Mouse (Mus musculus) stomach, postnatal 0 days (tissue): ENCODE data around the gene Atp2b2. TPM values are rescaled to one million over a fixed set of nuclear protein-coding genes. Genes with fewer than 3 reads are reported as not detected.

Source experiments
- ATAC-seq: fragments of 200-750 bp; cut with Nextera tagmentation; 2 replicates; pipeline ENCODE4 v1.8.0; 2017; ENCODE audit not compliant: low FRiP score, low TSS enrichment
- DNase-seq: peaks from one replicate; pipeline ENCODE4 v3.0.0-alpha.2; 2016; ENCODE audit warnings: low spot score
- H3K27ac ChIP-seq: fragments of 300-500 bp; sonication (generic); replicated peaks from 2 replicates; pipeline ENCODE4 v1.5.1; 2014; ENCODE audit warnings: mild to moderate bottlenecking, control low read depth
- H3K27me3 ChIP-seq: fragments of 300-500 bp; sonication (generic); 2 replicates; pipeline ENCODE4 v1.6.1; 2014; ENCODE audit warnings: low read length; ENCODE audit not compliant: control insufficient read depth, insufficient read depth
- H3K36me3 ChIP-seq: fragments of 300-500 bp; sonication (generic); 2 replicates; pipeline ENCODE4 v1.6.1; 2014; ENCODE audit warnings: low read length, mixed read lengths; ENCODE audit not compliant: control insufficient read depth, insufficient read depth
- H3K4me1 ChIP-seq: fragments of 300-500 bp; sonication (generic); replicated peaks from 2 replicates; pipeline ENCODE4 v1.6.1; 2014; ENCODE audit warnings: antibody characterized with exemption; ENCODE audit not compliant: control insufficient read depth, insufficient read depth
- H3K4me2 ChIP-seq: fragments of 300-500 bp; sonication (generic); replicated peaks from 2 replicates; pipeline ENCODE4 v1.6.1; 2014; ENCODE audit warnings: low read depth, mild to moderate bottlenecking, control low read depth, moderate library complexity
- H3K4me3 ChIP-seq: fragments of 300-500 bp; sonication (generic); 2 replicates; pipeline ENCODE4 v1.5.1; 2014; ENCODE audit warnings: low read depth, low read length, control low read depth
- H3K9ac ChIP-seq: fragments of 300-500 bp; sonication (generic); 2 replicates; pipeline ENCODE4 v1.6.1; 2014; ENCODE audit warnings: mild to moderate bottlenecking, low read length, control low read depth, mixed read lengths
- H3K9me3 ChIP-seq: fragments of 300-500 bp; sonication (generic); 2 replicates; pipeline ENCODE4 v1.6.1; 2016; ENCODE audit warnings: low read length; ENCODE audit not compliant: control insufficient read depth
- CTCF ChIP-seq: IDR thresholded peaks from 2 replicates; pipeline ENCODE4 v1.5.1; 2016; ENCODE audit warnings: antibody characterized with exemption, low read depth, mild to moderate bottlenecking, moderate library complexity
- EP300 ChIP-seq: optimal IDR thresholded peaks from 2 replicates; pipeline ENCODE3; 2016; ENCODE audit warnings: antibody characterized with exemption
- WGBS: fragments of 180-500 bp; shearing (Covaris S2); extraction: QIAGEN DNeasy Blood & Tissue Kit; methylation state at CpG from one replicate; pipeline ENCODE4 v1.1.7; 2014; 5-methylcytosine and 5-hydroxymethylcytosine counted together
- polyA plus RNA-seq: library from polyadenylated mRNA; unstranded; fragments of >200 nt; fragmentation: Nextera tagmentation; extraction: Ambion mirVana; gene quantifications from 2 replicates; pipeline ENCODE4 v1.2.1, GENCODE M21; 2015

Atp2b2 gene
- polyA plus RNA-seq, 1 experiment from 2014 or later = 0.33 TPM

DNA sequence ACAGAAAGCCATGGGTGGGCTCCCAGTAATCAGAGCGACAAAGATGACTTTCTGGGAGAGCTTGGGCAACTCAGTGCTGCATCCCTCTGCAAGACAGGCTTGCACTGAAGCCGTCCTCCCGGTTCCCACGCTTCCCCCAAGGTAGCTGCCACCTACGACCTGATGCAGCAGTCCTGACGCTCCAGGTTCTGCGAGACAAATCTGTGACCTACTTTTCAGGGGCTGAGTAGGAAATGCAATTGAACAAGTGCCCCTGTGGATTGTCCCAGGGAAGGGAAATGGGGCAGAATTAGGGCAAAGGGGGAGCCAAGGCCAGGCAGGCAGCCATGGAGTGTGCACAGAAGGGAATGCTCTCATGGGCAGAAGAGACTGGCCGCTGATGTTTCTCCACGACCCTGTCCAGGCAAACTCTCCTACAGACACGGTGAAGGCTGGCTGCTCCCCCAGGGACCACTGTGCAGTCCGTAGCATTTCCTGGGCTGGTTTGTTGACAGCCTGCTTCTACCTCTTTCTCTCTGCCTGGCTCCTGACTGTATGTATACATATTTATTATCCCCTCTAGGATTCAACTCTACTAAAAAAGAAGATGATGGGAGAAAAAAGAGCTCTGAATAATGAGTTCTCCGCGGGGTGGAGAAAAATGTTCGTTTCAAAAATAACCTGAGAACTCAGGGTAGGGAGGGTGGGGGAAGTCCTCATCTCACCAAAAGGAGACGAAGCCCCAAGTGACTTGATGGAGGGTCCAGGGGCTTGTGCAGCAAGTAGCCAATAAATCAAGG lies 15.8 kb upstream of the Atp2b2 start:
- no peaks in the 10 kb centered on the region for H3K27me3 ChIP-seq
- DNase-seq = no peak
- H3K4me3 ChIP-seq = no peak overlapping the region
- 55% methylated on average over 15 of the region's 15 CpGs for WGBS
- ATAC-seq = no peak
- TF ChIP-seq CTCF (no peak), EP300 (no peak)
- no peak overlapping the region for H3K9ac ChIP-seq
- H3K9me3 ChIP-seq = no peaks in the 10 kb centered on the region
- H3K27ac ChIP-seq = no peak overlapping the region
- H3K4me1 ChIP-seq = no peaks in the 10 kb centered on the region
- no peaks in the 10 kb centered on the region for H3K36me3 ChIP-seq
- H3K4me2 ChIP-seq = no peak overlapping the region

DNA sequence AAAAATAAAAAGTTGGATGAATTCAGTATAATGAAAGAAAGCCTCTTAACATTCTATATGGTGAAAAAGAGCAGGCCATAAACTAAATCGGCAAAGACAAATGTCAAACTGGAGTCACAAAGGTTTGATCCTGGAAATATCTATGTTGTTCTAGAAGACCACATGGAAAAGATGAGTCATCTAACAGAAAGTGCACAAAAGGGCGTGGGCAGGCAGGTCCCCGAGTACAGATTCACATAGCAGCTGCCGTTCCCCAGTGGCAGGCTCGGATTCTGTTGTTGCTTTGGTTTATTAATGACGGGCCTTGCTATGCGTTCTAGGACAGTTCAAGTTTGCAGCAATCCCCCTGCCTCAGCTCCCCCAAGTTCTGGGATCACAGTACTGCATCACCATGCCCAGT lies 12.9 kb upstream of the Atp2b2 start:
- no peak for DNase-seq
- Histone ChIP-seq H3K4me1 (no peaks in the 10 kb centered on the region), H3K9me3 (no peaks in the 10 kb centered on the region), H3K36me3 (no peaks in the 10 kb centered on the region), H3K4me3 (no peak overlapping the region), H3K4me2 (no peak overlapping the region), H3K27ac (no peak overlapping the region), H3K9ac (no peak overlapping the region), H3K27me3 (no peaks in the 10 kb centered on the region)
- 68% methylated on average over 7 of the region's 7 CpGs for WGBS
- TF ChIP-seq CTCF = no peak
- TF ChIP-seq EP300 = no peak
- no peak for ATAC-seq

DNA sequence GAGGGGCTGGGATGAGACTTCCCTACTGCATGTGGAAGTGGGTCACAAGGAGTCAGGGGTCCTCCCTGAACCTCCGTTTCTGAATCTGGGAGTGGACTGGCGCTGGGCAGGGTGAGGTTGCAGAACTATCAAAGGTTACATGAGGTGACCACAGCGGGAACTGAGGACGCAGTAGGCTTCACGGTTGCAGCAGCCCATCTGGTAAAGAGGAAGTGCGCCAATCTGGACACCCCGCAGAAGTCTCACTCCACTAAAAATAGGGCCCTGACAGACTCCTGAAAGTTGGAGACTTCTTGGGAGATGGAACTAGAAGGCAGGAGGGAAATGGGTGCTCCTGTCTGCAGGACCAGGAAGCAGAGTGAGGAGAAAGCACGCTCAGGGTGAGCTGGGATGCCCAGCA lies 2.5 kb upstream of the Atp2b2 start:
- H3K36me3 ChIP-seq = no peaks in the 10 kb centered on the region
- H3K27me3 ChIP-seq = peaks cover 7% of the 10 kb centered on the region; the same call in 1 of the 2 replicates
- no peaks in the 10 kb centered on the region for H3K9me3 ChIP-seq
- no peak for TF ChIP-seq EP300
- TF ChIP-seq CTCF = no peak
- H3K27ac ChIP-seq = no peak overlapping the region
- WGBS = 72% methylated on average over 8 of the region's 8 CpGs
- H3K4me2 ChIP-seq = no peak overlapping the region
- no peak overlapping the region for H3K9ac ChIP-seq
- H3K4me3 ChIP-seq = no peak overlapping the region
- H3K4me1 ChIP-seq = no peaks in the 10 kb centered on the region
- ATAC-seq (no peak), DNase-seq (no peak)

DNA sequence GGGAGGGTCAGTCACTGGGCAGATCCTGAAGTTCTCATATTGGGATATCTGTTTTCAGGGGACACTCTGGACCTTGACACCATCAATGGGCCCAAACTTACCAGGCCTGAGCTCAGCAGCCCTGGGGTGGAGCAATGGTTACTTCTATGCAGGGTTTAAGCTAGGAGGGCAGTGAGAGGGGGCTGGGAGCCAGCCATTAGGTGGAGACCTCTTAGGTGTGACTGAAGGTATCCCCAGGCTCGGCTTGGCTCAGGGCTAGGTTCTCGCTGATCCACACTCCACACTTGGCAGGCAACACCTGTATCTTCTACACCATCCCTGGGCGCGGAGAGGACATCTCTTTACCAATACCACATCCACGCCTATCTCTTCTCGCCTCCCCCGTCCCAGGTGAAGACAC lies 423 bp upstream of the Atp2b2 start:
- TF ChIP-seq CTCF = no peak
- no peak for TF ChIP-seq EP300
- no peak; the same call in 1 of the 2 replicates for ATAC-seq
- no peaks in the 10 kb centered on the region for H3K36me3 ChIP-seq
- H3K4me3 ChIP-seq = no peak overlapping the region
- no peak overlapping the region for H3K9ac ChIP-seq
- 85% methylated on average over 7 of the region's 7 CpGs for WGBS
- H3K4me1 ChIP-seq = no peaks in the 10 kb centered on the region
- H3K27me3 ChIP-seq = peaks cover 7% of the 10 kb centered on the region; the same call in 1 of the 2 replicates
- H3K27ac ChIP-seq = no peak overlapping the region
- H3K9me3 ChIP-seq = no peaks in the 10 kb centered on the region
- no peak for DNase-seq
- H3K4me2 ChIP-seq = no peak overlapping the region

DNA sequence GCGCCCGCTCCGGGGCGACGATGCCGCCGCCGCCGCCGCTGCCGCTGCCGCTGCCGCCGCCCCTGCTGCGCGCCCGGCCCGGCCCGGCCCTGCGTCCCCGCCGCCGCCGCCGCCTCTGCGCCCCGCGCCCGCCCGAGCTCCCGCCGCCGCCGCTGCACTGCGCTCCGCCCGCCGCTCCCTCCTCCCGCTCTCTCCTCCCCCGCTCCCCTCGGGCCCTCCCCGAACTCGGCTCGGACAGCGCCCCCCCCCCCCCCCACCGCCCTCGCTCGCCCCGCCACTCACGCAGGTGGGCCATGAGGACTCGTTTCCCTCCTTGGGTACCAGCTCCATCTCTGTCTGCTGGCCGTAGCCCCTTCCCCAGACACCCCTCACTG lies 515 bp downstream of the Atp2b2 start:
- no peak overlapping the region for H3K27ac ChIP-seq
- peaks cover 7% of the 10 kb centered on the region; the same call in 1 of the 2 replicates for H3K27me3 ChIP-seq
- no peak for DNase-seq
- no peaks in the 10 kb centered on the region for H3K4me1 ChIP-seq
- H3K4me3 ChIP-seq = peak overlapping the region; percentile 26; the same call in 1 of the 2 replicates
- no peaks in the 10 kb centered on the region for H3K36me3 ChIP-seq
- no peak for TF ChIP-seq EP300
- no peak for TF ChIP-seq CTCF
- ATAC-seq = no peak
- no peaks in the 10 kb centered on the region for H3K9me3 ChIP-seq
- 4% methylated on average over 3 of the region's 52 CpGs for WGBS
- peak overlapping the region; percentile 43 for H3K4me2 ChIP-seq
- H3K9ac ChIP-seq = no peak overlapping the region
